Mouse (Mus musculus) CH12F3 (cell line): ENCODE results near the gene Tnfaip8l3.

Experiments used
- in situ Hi-C: fragments of 300-500 bp; cut with MboI; formaldehyde crosslinking; loops from 2 replicates; pipeline ENCODE4 v1.14.3; 2020; ENCODE audit warnings: low sequenced_read_pairs

Gene Tnfaip8l3

GRCm38 (mm10) chr9:54068032-54068649 is at the start of gene Tnfaip8l3:
Tnfaip8l3 (minus strand) TSS chr9:54068388.
- in situ Hi-C loops: no loop called here

GRCm38 (mm10) chr9:54112726-54113125 is 44.5 kb upstream of the Tnfaip8l3 start:
- in situ Hi-C loops: no loop called here

GRCm38 (mm10) chr9:54098636-54099035 is 30.4 kb upstream of the Tnfaip8l3 start:
- in situ Hi-C loops: no loop called here

- in situ Hi-C loops: no loop called here
Observed at GRCm38 (mm10) chr9:54097091-54097490, 28.9 kb upstream of the Tnfaip8l3 start.

GRCm38 (mm10) chr9:54084245-54084644 is 16.1 kb upstream of the Tnfaip8l3 start:
- in situ Hi-C loops: no loop called here

GRCm38 (mm10) chr9:54077740-54078139 is 9.6 kb upstream of the Tnfaip8l3 start:
- in situ Hi-C loops: no loop called here

GRCm38 (mm10) chr9:54074901-54075300 is 6.7 kb upstream of the Tnfaip8l3 start:
- in situ Hi-C loops: no loop called here

GRCm38 (mm10) chr9:54073688-54074087 is 5.5 kb upstream of the Tnfaip8l3 start:
- in situ Hi-C loops: no loop called here

GRCm38 (mm10) chr9:54071474-54072095 is 3.4 kb upstream of the Tnfaip8l3 start:
- in situ Hi-C loops: no loop called here

GRCm38 (mm10) chr9:54069204-54069603 is 1.0 kb upstream of the Tnfaip8l3 start:
- in situ Hi-C loops: no loop called here

GRCm38 (mm10) chr9:54068777-54069176 is 589 bp upstream of the Tnfaip8l3 start:
- in situ Hi-C loops: no loop called here

GRCm38 (mm10) chr9:54067642-54068031 is 551 bp downstream of the Tnfaip8l3 start:
- in situ Hi-C loops: no loop called here

GRCm38 (mm10) chr9:54064836-54065235 is 3.4 kb downstream of the Tnfaip8l3 start:
- in situ Hi-C loops: no loop called here

GRCm38 (mm10) chr9:54063655-54064054 is 4.5 kb downstream of the Tnfaip8l3 start:
- in situ Hi-C loops: no loop called here

GRCm38 (mm10) chr9:54061666-54062065 is 6.5 kb downstream of the Tnfaip8l3 start:
- in situ Hi-C loops: no loop called here

GRCm38 (mm10) chr9:54051298-54052068 is 16.7 kb downstream of the Tnfaip8l3 start:
- in situ Hi-C loops: no loop called here

- in situ Hi-C loops: no loop called here
Observed at GRCm38 (mm10) chr9:54048978-54049377, 19.2 kb downstream of the Tnfaip8l3 start.

GRCm38 (mm10) chr9:54043067-54043466 is 25.1 kb downstream of the Tnfaip8l3 start:
- in situ Hi-C loops: no loop called here

GRCm38 (mm10) chr9:54037717-54038116 is 30.5 kb downstream of the Tnfaip8l3 start:
- in situ Hi-C loops: no loop called here

- in situ Hi-C loops: no loop called here
Observed at GRCm38 (mm10) chr9:54034691-54035090, 33.5 kb downstream of the Tnfaip8l3 start.

GRCm38 (mm10) chr9:54022795-54023194 is 45.4 kb downstream of the Tnfaip8l3 start:
- in situ Hi-C loops: no loop called here

GRCm38 (mm10) chr9:53994528-53994927 is 73.7 kb downstream of the Tnfaip8l3 start:
- in situ Hi-C loops: loop anchor here (25.0 kb wide), 1 partner anchor 318 kb away; no protein-coding TSS in a partner anchor
